Mouse (Mus musculus) monocyte, adult 2 months (primary cell): ENCODE results near the gene Arid4a.
A peak's percentile ranks its signal among the peaks of the same experiment; 100 is the strongest.
"Not testable (repeated sequence)": the region's sequence is repeated elsewhere in the genome, so short reads cannot be mapped to it uniquely, and the experiment has no call there.

Experiments used
- DNase-seq, 2 experiments: peaks; one replicate each; pipeline ENCODE4 v3.0.0; 2022; ENCODE audit warnings: low spot score in 2 of 2, low read depth in 1 of 2

The Arid4a gene

GRCm38 (mm10) chr12:71052341-71052995 is 36.7 kb downstream of the Arid4a start:
- no peak for DNase-seq

- DNase-seq, result no peak
Observed at GRCm38 (mm10) chr12:71053031-71053430, 37.2 kb downstream of the Arid4a start.

GRCm38 (mm10) chr12:71053486-71053885 is 37.7 kb downstream of the Arid4a start:
- no peak for DNase-seq

GRCm38 (mm10) chr12:71055537-71055936 is 39.7 kb downstream of the Arid4a start:
- no peak for DNase-seq

GRCm38 (mm10) chr12:71059741-71060140 is 44.0 kb downstream of the Arid4a start:
- DNase-seq, result no peak

GRCm38 (mm10) chr12:71069846-71070245 is 54.1 kb downstream of the Arid4a start:
- no peak for DNase-seq

- no peak for DNase-seq
Observed at GRCm38 (mm10) chr12:71072048-71072447, 56.3 kb downstream of the Arid4a start.

GRCm38 (mm10) chr12:71073113-71073730 is 57.4 kb downstream of the Arid4a start:
- no peak for DNase-seq

- no peak for DNase-seq
Observed at GRCm38 (mm10) chr12:71086331-71086730, 70.5 kb downstream of the Arid4a start.

GRCm38 (mm10) chr12:71104275-71104674 is 88.5 kb downstream of the Arid4a start:
- DNase-seq, result not testable (repeated sequence)

GRCm38 (mm10) chr12:71107216-71107771 is 91.5 kb downstream of the Arid4a start:
- DNase-seq, result no peak

- no peak for DNase-seq
Observed at GRCm38 (mm10) chr12:71111331-71111730, 95.5 kb downstream of the Arid4a start, which contains the start of gene Tomm20l. Tomm20l (plus strand) TSS chr12:71111428.

- no peak for DNase-seq
Observed at GRCm38 (mm10) chr12:71113074-71113473, 97.3 kb downstream of the Arid4a start.

- DNase-seq, result peak; percentile 49 to 54
Observed at GRCm38 (mm10) chr12:71113675-71114288, 98.0 kb downstream of the Arid4a start.

GRCm38 (mm10) chr12:71116411-71116810 is 100.6 kb downstream of the Arid4a start:
- DNase-seq, result no peak

- DNase-seq, result no peak
Observed at GRCm38 (mm10) chr12:71122731-71123130, 106.9 kb downstream of the Arid4a start.

- DNase-seq, result no peak
Observed at GRCm38 (mm10) chr12:71123286-71123685, 107.5 kb downstream of the Arid4a start.

- no peak for DNase-seq
Observed at GRCm38 (mm10) chr12:71135581-71135980, 119.8 kb downstream of the Arid4a start.

- peak; percentile 36 to 76 for DNase-seq
Observed at GRCm38 (mm10) chr12:71136130-71136973, 120.6 kb downstream of the Arid4a start, which contains the start of the genes Timm9 and 2700049A03Rik. Timm9 (minus strand) TSS chr12:71136684. 2700049A03Rik (plus strand) TSS chr12:71136848.

- DNase-seq, result peak; percentile 29 to 71
Observed at GRCm38 (mm10) chr12:71136974-71137491, 121.2 kb downstream of the Arid4a start.

GRCm38 (mm10) chr12:71137686-71138085 is 121.9 kb downstream of the Arid4a start:
- no peak for DNase-seq
